Mouse (Mus musculus) midbrain, embryonic 11.5 days (tissue): ENCODE data around the gene Ypel5. TPM values are rescaled to one million over a fixed set of nuclear protein-coding genes. Genes with fewer than 3 reads are reported as not detected.

ENCODE experiments used
- ATAC-seq: fragments of 200-750 bp; cut with Nextera tagmentation; 2 replicates; pipeline ENCODE4 v1.8.0; 2017; ENCODE audit warnings: moderate TSS enrichment, moderate library complexity; ENCODE audit not compliant: low FRiP score
- DNase-seq: peaks from one replicate; pipeline ENCODE4 v3.0.0; 2015; ENCODE audit warnings: low spot score; ENCODE audit errors: missing footprints
- H3K27ac ChIP-seq: fragments of 300-500 bp; sonication (generic); 2 replicates; pipeline ENCODE4 v1.5.1; 2014; ENCODE audit warnings: low read depth, low read length
- H3K27me3 ChIP-seq: fragments of 300-500 bp; sonication (generic); 2 replicates; pipeline ENCODE4 v1.6.1; 2014; ENCODE audit warnings: mild to moderate bottlenecking, low read length, moderate library complexity, mixed read lengths; ENCODE audit not compliant: control insufficient read depth, insufficient read depth
- H3K36me3 ChIP-seq: fragments of 300-500 bp; sonication (generic); 2 replicates; pipeline ENCODE4 v1.6.1; 2014; ENCODE audit warnings: mild to moderate bottlenecking, low read length, moderate library complexity, mixed read lengths; ENCODE audit not compliant: control insufficient read depth, insufficient read depth
- H3K4me1 ChIP-seq: fragments of 300-500 bp; sonication (generic); 2 replicates; pipeline ENCODE4 v1.6.1; 2014; ENCODE audit warnings: low read length; ENCODE audit not compliant: control insufficient read depth, insufficient read depth
- H3K4me2 ChIP-seq: fragments of 300-500 bp; sonication (generic); 2 replicates; pipeline ENCODE4 v1.6.1; 2014; ENCODE audit warnings: mild to moderate bottlenecking, moderate library complexity
- H3K4me3 ChIP-seq: fragments of 300-500 bp; sonication (generic); 2 replicates; pipeline ENCODE4 v1.5.1; 2014; ENCODE audit warnings: low read depth, low read length
- H3K9ac ChIP-seq: fragments of 300-500 bp; sonication (generic); 2 replicates; pipeline ENCODE4 v1.6.1; 2014; ENCODE audit warnings: low read length
- H3K9me3 ChIP-seq: fragments of 300-500 bp; sonication (generic); 2 replicates; pipeline ENCODE4 v1.6.1; 2016; ENCODE audit warnings: low read length; ENCODE audit not compliant: control insufficient read depth
- WGBS: fragments of 180-500 bp; shearing (Covaris S2); extraction: QIAGEN DNeasy Blood & Tissue Kit; methylation state at CpG from one replicate; pipeline ENCODE4 v1.1.7; 2014; 5-methylcytosine and 5-hydroxymethylcytosine counted together
- polyA plus RNA-seq: library from polyadenylated mRNA; unstranded; fragments of >200 nt; fragmentation: Nextera tagmentation; extraction: Ambion mirVana; gene quantifications from 2 replicates; pipeline ENCODE4 v1.2.1, GENCODE M21; 2014

Ypel5 gene
- polyA plus RNA-seq, 1 experiment from 2014 or later = 64.5 TPM

DNA sequence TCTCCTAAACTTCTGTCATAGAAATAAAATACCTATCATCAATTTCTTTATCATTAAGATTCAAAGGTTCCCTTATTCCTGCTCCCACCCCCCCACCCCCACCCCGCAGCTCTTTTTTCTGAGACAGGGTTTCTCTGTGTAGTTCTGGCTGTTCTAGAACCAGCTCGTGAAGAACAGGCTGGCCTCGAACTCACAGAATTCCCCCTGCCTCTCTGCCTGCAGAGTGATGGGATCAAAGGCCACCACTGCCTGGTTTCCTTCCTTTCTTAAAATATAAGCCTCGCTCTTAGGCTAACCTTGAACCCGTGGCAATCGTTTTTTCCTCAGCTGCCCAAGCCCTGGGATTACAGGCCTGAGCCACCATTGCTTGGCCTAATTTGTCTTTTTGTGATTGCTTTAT lies 55.3 kb downstream of the Ypel5 start:
- 92% methylated on average over 6 of the region's 6 CpGs for WGBS
- ATAC-seq = no peak
- Histone ChIP-seq H3K4me3 (no peak overlapping the region), H3K9me3 (no peaks in the 10 kb centered on the region), H3K9ac (no peak overlapping the region), H3K36me3 (no peaks in the 10 kb centered on the region), H3K4me1 (peaks cover 9% of the 10 kb centered on the region; the same call in 1 of the 2 replicates), H3K4me2 (no peak overlapping the region), H3K27ac (no peak overlapping the region), H3K27me3 (no peaks in the 10 kb centered on the region)
- DNase-seq = peak; percentile 31

DNA sequence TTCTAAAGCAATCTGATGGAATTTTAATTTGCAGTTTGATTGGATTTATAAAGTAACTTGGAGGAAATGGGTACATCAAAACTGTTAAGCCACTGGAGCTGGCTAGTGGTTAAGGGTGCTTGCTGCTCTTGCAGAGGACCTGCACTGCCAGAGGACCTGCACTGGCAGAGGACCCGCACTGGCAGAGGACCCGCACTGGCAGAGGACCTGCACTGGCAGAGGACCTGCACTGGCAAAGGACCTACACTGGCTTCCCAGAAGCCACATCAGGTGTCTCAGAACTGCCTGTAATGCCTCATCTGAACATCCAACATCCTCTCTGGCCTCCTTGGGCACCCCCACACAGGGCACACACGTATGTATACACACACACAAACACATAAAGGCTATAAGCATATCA lies 59.3 kb downstream of the Ypel5 start:
- H3K4me2 ChIP-seq = no peak overlapping the region
- H3K27ac ChIP-seq = no peak overlapping the region
- WGBS = 97% methylated on average over 3 of the region's 3 CpGs
- no peaks in the 10 kb centered on the region for H3K36me3 ChIP-seq
- peaks cover 2% of the 10 kb centered on the region; the same call in 1 of the 2 replicates for H3K4me1 ChIP-seq
- no peaks in the 10 kb centered on the region for H3K27me3 ChIP-seq
- no peak for ATAC-seq
- H3K9me3 ChIP-seq = no peaks in the 10 kb centered on the region
- H3K4me3 ChIP-seq = no peak overlapping the region
- DNase-seq = peak; percentile 31
- H3K9ac ChIP-seq = no peak overlapping the region

DNA sequence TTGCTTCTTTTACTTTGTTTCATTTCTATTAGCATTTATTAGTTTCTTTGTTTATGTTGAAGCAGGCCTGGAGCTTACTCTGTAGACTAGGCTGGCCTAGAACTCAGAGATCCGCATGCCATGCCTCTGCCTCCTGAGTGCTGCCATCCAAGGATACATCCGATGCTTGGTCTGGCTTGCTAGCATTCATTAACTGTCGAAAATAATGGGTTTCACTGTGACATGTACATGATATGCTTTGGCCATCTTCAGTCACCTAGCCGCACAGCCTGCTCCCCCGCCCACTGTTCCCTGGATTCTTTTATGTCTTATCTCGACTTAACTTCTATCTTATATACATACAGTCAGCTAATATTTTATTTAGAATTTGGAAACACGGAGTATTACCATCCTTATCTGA lies 60.8 kb downstream of the Ypel5 start:
- WGBS = 88% methylated on average over 7 of the region's 7 CpGs
- ATAC-seq (no peak), DNase-seq (peak; percentile 14)
- Histone ChIP-seq H3K4me3 (no peak overlapping the region), H3K4me1 (no peaks in the 10 kb centered on the region), H3K4me2 (no peak overlapping the region), H3K9me3 (no peaks in the 10 kb centered on the region), H3K9ac (no peak overlapping the region), H3K27ac (no peak overlapping the region), H3K36me3 (no peaks in the 10 kb centered on the region), H3K27me3 (no peaks in the 10 kb centered on the region)

DNA sequence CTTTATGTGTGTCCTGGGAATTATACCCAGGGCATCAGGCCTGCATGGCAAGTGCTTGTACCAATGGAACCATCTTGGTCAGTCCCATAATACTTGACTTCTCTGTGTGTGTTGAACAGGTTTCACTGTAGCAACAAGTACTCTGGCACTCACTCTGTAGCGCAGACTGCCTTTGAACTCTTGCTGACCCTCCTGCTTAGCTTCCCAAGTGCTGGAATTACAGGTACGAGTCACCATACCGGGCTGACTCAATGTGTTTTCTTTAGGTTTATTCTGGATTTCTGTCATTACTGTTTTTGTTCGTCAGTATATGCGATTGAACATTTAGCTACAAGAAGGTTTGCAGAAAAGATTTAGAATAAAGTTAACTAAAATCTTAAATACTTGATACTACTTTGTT lies 61.7 kb downstream of the Ypel5 start:
- Histone ChIP-seq H3K36me3 (no peaks in the 10 kb centered on the region), H3K4me1 (no peaks in the 10 kb centered on the region), H3K4me3 (no peak overlapping the region), H3K27me3 (no peaks in the 10 kb centered on the region), H3K27ac (no peak overlapping the region), H3K9me3 (no peaks in the 10 kb centered on the region), H3K4me2 (no peak overlapping the region), H3K9ac (no peak overlapping the region)
- DNase-seq (peak; percentile 54), ATAC-seq (no peak)
- whole genome bisulfite sequencing = 87% methylated on average over 5 of the region's 5 CpGs

DNA sequence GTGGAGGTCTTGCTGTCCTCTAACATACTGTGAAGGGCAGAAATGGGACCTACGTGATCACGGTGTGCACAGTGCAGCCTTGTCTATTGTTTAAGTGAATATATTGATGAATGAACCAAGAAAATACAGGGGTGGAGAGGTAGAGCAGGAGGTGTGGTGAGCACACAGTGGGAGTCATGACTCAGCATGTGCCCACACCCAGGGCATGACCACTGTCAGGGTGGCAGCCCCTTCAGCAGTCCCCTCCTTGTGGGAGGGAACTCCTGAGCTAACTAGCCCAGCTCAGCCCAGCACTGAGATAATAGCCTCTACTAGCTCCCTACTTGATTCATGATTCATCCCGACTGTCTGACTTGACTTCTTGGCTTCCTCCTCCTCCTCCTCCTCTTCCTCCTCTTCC lies 62.5 kb downstream of the Ypel5 start:
- no peak overlapping the region for H3K9ac ChIP-seq
- no peak overlapping the region for H3K27ac ChIP-seq
- no peaks in the 10 kb centered on the region for H3K27me3 ChIP-seq
- no peaks in the 10 kb centered on the region for H3K36me3 ChIP-seq
- ATAC-seq = no peak
- H3K4me2 ChIP-seq = no peak overlapping the region
- H3K9me3 ChIP-seq = no peaks in the 10 kb centered on the region
- H3K4me1 ChIP-seq = no peaks in the 10 kb centered on the region
- peak; percentile 60 for DNase-seq
- no peak overlapping the region for H3K4me3 ChIP-seq
- WGBS = 75% methylated on average over 3 of the region's 3 CpGs

Other genes starting within 250 kb of the Ypel5 start
- gene Alk, start 231.8 kb upstream of the Ypel5 start, polyA plus RNA-seq = 0.18 TPM in 2 replicates
- gene Lbh, start 81.9 kb downstream of the Ypel5 start, polyA plus RNA-seq = 5.1 and 5.3 TPM in 2 replicates